Mouse (Mus musculus): Measurements from ENCODE around the gene B3gnt6. TPM values are rescaled to one million over a fixed set of nuclear protein-coding genes. Genes with fewer than 3 reads are reported as not detected.

The B3gnt6 gene
- total RNA-seq, 2 experiments from 2014 or later: not detected

DNA sequence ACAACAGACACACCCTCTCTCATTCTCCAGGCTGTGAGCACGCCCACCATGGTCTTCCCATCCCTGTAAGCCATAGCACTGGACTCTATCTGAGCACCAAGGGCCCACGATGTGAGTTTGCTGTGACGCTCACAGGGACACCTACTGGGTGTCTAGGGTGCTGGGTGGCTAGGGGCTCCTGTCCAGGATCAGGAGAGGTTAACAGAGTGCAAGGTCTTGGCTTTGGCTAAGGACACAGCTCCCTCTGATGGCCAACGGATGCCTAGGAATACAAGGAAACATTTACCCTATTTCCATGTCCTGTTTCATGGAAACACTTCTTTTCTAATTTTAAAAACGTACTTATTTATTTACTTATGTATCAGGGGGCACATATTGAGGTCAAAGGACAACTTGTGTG is 48.8 kb downstream of the B3gnt6 start:
- DNase-seq (ENCODE audit: low spot score in 2 of 2): no peak

- no peak for DNase-seq (ENCODE audit: low spot score in 2 of 2)
These were observed 49.5 kb downstream of the B3gnt6 start for GRCm38 (mm10) chr7:98149802-98150201.

GRCm38 (mm10) chr7:98148721-98149407 is 50.4 kb downstream of the B3gnt6 start:
- DNase-seq (ENCODE audit: low spot score in 2 of 2): no peak

DNA sequence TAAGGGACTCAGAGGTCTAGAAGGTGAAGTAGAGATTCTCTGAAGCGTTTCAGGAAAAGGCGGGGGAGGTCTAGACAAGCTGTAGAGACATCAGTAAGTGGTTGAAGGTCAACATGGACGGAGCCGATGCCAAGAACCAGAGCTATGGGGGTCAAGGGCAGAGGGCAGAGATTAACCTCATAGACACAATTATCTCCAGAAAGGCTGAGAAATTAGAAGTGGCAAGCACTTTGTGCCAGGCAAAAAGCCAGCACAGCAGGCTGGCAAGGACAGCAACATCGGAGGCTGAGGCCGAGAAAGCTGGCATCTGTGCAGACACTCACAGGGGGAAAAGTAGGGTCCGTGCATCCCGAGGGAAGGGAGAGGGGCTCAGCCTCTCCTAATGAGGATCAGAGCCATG is 51.5 kb downstream of the B3gnt6 start:
- DNase-seq (ENCODE audit: low spot score in 2 of 2): no peak

- no peak for DNase-seq (ENCODE audit: low spot score in 2 of 2)
These were observed 52.8 kb downstream of the B3gnt6 start for GRCm38 (mm10) chr7:98146447-98146845.

- no peak for DNase-seq (ENCODE audit: low spot score in 2 of 2)
These were observed 53.3 kb downstream of the B3gnt6 start for GRCm38 (mm10) chr7:98145842-98146446.

GRCm38 (mm10) chr7:98145402-98145801 is 53.9 kb downstream of the B3gnt6 start, which contains the start of gene Omp:
Gene Omp, minus strand, starts transcription at chr7:98145502.
- DNase-seq (ENCODE audit: low spot score in 2 of 2): no peak

- no peak for DNase-seq (ENCODE audit: low spot score in 2 of 2)
These were observed 56.6 kb downstream of the B3gnt6 start for GRCm38 (mm10) chr7:98142648-98143047.

Other genes with a start within 250 kb of the B3gnt6 start
- gene Myo7a, start 80.0 kb downstream of the B3gnt6 start, total RNA-seq (2021): 1 to 10 TPM; 7.0 to 7.1 TPM
- gene Omp, start 54.0 kb downstream of the B3gnt6 start, total RNA-seq (2021): under 1 TPM; 0.32 to 0.36 TPM
- gene Capn5, start 21.2 kb downstream of the B3gnt6 start, total RNA-seq (2021): 1 to 10 TPM; 6.8 to 8.6 TPM
- gene Acer3, start 121.7 kb upstream of the B3gnt6 start, total RNA-seq (2021): 10 to 100 TPM in 1 of 2 experiments, 1 to 10 TPM in 1; 7.7 to 11.7 TPM
- 10 to 100 TPM; 16.4 to 19.3 TPM for gene Tsku, start 161.8 kb upstream of the B3gnt6 start, total RNA-seq (2021)
- gene Gucy2d, start 240.9 kb upstream of the B3gnt6 start, total RNA-seq (2021): under 1 TPM in 1 of 2 experiments, not detected in 1; 0.12 TPM

All from gastrocnemius, postnatal 4 days (tissue).